Mouse (Mus musculus): Measurements from ENCODE around the gene Gm49396. TPM values are rescaled to one million over a fixed set of nuclear protein-coding genes. Genes with fewer than 3 reads are reported as not detected.
A peak's percentile ranks its signal among the peaks of the same experiment; 100 is the strongest.

Gm49396 gene
- polyA plus RNA-seq, 1 experiment from 2014 or later, result 17.0 TPM

DNA sequence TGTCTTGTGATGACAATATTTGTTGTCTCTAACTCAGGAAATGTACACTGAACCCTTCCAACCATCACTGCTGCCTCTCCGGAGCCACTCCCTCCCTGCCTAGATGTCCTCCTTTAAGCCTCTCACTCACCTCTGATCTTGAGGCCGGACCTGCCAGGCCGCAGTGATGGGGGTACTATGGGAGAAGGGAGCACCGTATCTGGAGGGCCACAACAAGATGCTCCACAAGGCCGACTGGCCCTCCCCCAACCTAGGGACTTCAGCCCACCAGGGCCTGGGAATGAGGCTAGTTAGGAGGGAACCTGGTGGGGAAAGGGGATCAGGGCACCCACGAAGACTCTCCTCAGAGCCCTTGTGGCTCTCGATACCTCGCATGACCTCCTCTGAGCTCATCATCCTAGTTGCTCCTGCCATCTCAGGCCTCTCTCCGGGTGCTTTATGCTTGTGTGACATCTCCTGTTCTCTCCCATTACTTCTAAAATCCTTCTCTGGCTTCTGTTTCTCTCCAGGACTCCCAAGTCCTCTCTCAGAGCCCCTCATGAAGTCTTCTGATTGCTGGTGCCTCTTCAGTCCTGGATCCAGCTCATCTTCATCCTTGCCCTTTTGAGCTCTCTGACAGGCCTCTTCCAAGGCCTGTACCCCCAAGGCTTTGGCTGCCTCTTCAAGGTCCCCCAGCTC is 27.9 kb downstream of the Gm49396 start:
- H3K4me3 ChIP-seq (replicated peaks), result no peak overlapping the region
- no peak for ATAC-seq (replicated peaks; ENCODE audit: low FRiP score)
- no peak overlapping the region for H3K4me2 ChIP-seq
- no peaks in the 10 kb centered on the region for H3K9me3 ChIP-seq (replicated peaks)
- H3K4me1 ChIP-seq, result peaks cover 26% of the 10 kb centered on the region
- H3K9ac ChIP-seq, result no peak overlapping the region; the same call in 1 of the 2 replicates
- H3K27ac ChIP-seq, result no peak overlapping the region
- H3K36me3 ChIP-seq, result peaks cover 6% of the 10 kb centered on the region
- 89% methylated on average over 9 of the region's 9 CpGs for WGBS
- 0 out of 2 replicates have a peak, but pooled peaks cover 3% of the 10 kb centered on the region for H3K27me3 ChIP-seq

DNA sequence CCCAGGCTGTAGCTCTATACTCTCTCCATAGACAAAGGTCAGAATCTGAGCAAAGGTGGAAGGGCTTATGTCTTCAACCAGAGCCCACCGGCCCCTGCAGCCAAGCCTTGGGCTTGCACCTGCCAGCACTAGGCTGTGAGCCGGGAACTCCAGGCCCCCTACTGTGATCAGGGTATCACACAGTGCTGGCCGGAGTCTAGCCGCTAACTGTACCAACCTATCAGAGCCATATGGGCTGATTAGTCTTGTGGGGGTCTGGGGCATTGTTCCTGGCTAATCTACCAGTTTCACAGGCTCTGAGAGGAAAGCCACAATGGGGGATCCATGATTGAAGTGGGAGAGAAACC is 28.4 kb downstream of the Gm49396 start:
- Histone ChIP-seq H3K27me3 (0 out of 2 replicates have a peak, but pooled peaks cover 3% of the 10 kb centered on the region), H3K9me3 (replicated peaks) (no peaks in the 10 kb centered on the region), H3K4me3 (replicated peaks) (no peak overlapping the region), H3K27ac (no peak overlapping the region), H3K4me1 (peaks cover 23% of the 10 kb centered on the region), H3K9ac (no peak overlapping the region), H3K4me2 (no peak overlapping the region), H3K36me3 (peaks cover 1% of the 10 kb centered on the region)
- WGBS, result 61% methylated on average over 4 of the region's 4 CpGs
- ATAC-seq (replicated peaks; ENCODE audit: low FRiP score), result no peak

DNA sequence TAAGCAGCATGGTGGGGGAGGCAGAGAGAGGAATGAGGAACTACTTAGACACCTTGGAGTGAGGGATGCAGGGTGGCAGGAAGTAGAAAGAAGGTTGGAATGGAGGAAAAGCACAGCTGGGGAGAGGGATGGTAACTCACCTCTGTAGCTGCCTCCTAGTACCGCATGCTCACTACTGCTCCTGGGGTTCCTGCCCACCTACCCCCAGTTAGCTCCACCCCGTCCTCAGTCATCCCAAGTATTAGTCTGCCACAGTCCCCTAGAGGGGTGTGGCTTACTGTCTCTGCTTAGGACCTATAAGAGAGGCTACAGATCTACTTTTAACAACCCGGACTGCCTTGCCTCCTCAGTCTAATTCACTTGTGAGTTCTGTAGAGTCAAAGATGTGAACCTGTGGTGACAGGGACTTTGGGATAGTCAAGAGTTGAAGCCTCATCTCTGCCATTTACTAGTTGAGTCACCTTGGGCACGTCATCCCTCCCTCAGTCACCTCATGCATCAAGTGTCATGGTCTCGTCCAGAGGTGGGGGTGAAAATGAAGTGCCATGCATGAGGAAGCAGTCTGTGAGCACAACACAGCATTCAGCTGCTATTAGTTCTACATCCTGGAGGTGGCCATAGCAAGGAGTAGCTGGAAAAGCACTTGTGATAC is 29.8 kb downstream of the Gm49396 start:
- Histone ChIP-seq H3K4me3 (replicated peaks) (no peak overlapping the region), H3K9me3 (replicated peaks) (no peaks in the 10 kb centered on the region), H3K27ac (no peak overlapping the region), H3K36me3 (no peaks in the 10 kb centered on the region), H3K27me3 (0 out of 2 replicates have a peak, but pooled peaks cover 3% of the 10 kb centered on the region), H3K9ac (no peak overlapping the region), H3K4me1 (peaks cover 11% of the 10 kb centered on the region), H3K4me2 (no peak overlapping the region)
- WGBS, result 48% methylated on average over 5 of the region's 5 CpGs
- no peak for ATAC-seq (replicated peaks; ENCODE audit: low FRiP score)

DNA sequence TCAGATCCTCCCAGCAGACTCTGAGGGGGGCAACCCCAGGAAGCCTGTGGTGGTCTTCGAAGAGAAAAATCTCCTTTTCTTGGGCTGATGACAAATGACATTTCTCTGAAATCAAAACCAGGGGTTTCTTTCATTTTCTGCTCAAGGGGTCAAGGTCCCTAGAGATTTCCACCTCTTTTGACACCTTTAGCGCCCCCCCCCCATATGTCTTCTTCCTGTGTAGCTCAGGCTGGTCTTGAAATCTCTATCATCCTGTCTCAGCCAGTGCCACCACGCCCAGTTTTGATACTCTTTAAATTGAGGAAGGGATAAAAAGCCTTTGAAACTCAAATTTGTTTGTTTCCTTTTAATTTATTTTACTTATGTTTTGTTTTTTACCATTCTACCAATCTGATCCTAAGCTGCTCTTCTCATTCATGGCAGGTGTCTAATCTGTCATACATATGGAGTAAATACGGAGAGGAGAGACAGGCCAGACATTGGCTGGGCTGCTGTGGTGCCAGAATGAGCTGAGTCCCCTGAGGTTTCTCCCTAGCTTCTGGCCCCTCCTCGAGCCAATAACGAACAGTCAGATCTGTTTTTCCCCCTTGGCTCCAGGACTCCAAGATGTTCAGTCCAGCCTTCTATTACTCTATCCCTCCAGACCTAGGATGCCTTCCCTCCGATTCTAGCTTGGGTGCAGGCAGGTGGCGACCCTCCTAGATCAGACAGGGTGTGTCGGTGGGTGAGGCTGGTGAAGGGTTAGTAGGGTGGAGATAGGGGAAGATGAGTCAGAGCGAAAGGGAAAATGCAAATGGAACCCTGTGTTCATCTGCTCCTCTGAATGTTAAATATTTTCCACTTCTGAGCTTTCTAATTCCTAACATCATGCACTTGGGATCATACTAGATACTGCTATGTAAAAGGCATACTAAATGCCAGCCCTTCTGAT is 30.7 kb downstream of the Gm49396 start:
- no peak overlapping the region for H3K4me2 ChIP-seq
- no peaks in the 10 kb centered on the region for H3K36me3 ChIP-seq
- 82% methylated on average over 10 of the region's 10 CpGs for WGBS
- no peak overlapping the region for H3K27ac ChIP-seq
- no peak for ATAC-seq (replicated peaks; ENCODE audit: low FRiP score)
- H3K4me3 ChIP-seq (replicated peaks), result no peak overlapping the region
- H3K27me3 ChIP-seq, result 0 out of 2 replicates have a peak, but pooled peaks cover 3% of the 10 kb centered on the region
- no peak overlapping the region for H3K9ac ChIP-seq
- H3K4me1 ChIP-seq, result peaks cover 11% of the 10 kb centered on the region
- no peaks in the 10 kb centered on the region for H3K9me3 ChIP-seq (replicated peaks)

DNA sequence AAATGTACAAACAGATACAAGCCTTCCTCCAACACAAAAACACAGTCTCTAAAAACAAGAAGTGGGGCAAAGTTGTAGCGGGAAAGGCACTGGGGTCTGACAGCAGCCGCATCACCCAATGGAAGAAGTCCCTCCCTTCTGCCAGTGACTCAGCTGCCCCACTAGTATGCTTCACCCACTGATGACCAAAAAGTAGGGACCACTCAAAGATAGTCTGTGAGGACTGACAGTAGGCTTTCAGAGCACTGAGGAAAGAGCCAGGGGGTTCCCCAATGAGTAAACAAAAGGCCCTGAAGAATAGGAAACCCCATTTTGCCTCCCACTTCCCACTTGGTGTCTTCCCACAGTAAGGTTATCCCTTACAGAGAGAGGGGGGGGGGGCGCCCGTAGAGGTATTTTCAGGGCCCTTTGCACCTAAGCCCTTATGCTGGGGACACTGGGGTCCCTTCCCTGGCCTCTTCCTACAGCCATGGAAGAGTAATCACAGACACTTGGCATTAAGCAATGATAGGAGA is 31.4 kb downstream of the Gm49396 start:
- 61% methylated on average over 4 of the region's 4 CpGs for WGBS
- Histone ChIP-seq H3K27me3 (0 out of 2 replicates have a peak, but pooled peaks cover 3% of the 10 kb centered on the region), H3K4me3 (replicated peaks) (no peak overlapping the region), H3K36me3 (no peaks in the 10 kb centered on the region), H3K4me1 (peaks cover 12% of the 10 kb centered on the region), H3K4me2 (no peak overlapping the region), H3K9me3 (replicated peaks) (no peaks in the 10 kb centered on the region), H3K27ac (no peak overlapping the region), H3K9ac (no peak overlapping the region)
- no peak for ATAC-seq (replicated peaks; ENCODE audit: low FRiP score)

DNA sequence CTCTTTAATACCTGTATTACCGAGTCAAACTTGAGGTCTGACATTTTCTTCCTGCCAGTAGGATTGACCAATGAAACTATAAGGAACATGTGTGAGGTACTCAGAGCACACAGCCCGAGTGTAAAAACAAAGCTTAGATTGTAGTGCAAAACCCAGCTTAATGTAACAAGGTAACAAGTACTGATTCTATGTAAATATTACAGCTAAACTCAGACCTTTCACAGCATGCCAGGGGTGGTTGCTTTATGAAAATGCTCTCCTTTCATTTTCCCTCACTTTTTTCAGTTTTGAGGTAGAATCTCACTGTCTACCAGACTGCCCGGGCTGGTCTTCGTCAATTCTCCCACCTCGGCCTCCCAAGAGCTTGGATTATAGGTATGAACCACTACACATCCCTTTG is 32.9 kb downstream of the Gm49396 start:
- WGBS, result 86% methylated on average over 5 of the region's 5 CpGs
- H3K36me3 ChIP-seq, result no peaks in the 10 kb centered on the region
- no peak overlapping the region for H3K4me3 ChIP-seq (replicated peaks)
- 0 out of 2 replicates have a peak, but pooled peaks cover 3% of the 10 kb centered on the region for H3K27me3 ChIP-seq
- H3K9me3 ChIP-seq (replicated peaks), result no peaks in the 10 kb centered on the region
- H3K4me1 ChIP-seq, result peaks cover 14% of the 10 kb centered on the region
- H3K27ac ChIP-seq, result no peak overlapping the region
- H3K4me2 ChIP-seq, result no peak overlapping the region
- no peak for ATAC-seq (replicated peaks; ENCODE audit: low FRiP score)
- no peak overlapping the region for H3K9ac ChIP-seq

DNA sequence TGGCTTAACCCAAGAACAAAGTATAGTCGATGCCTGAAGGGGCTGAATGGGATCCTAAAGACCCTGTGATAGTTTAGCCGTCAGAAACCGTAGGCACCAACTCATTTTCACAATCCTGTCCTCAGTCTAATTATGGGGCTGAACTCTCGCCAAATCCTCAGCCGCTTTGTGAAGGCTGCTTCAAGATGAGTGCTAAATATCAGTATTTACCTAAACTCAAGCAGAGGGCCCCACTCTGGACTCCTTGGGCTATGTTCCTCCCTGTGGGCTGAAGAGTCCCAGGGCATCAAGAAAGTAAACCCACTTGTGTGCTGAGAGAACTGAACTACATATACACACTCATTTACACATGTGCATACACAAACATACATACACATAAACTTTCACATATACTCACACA is 33.7 kb downstream of the Gm49396 start:
- Histone ChIP-seq H3K4me3 (replicated peaks) (no peak overlapping the region), H3K27ac (no peak overlapping the region), H3K4me1 (peaks cover 14% of the 10 kb centered on the region), H3K9me3 (replicated peaks) (no peaks in the 10 kb centered on the region), H3K9ac (no peak overlapping the region), H3K4me2 (no peak overlapping the region), H3K36me3 (no peaks in the 10 kb centered on the region), H3K27me3 (0 out of 2 replicates have a peak, but pooled peaks cover 3% of the 10 kb centered on the region)
- WGBS, result 81% methylated on average over 5 of the region's 5 CpGs
- ATAC-seq (replicated peaks; ENCODE audit: low FRiP score), result no peak

DNA sequence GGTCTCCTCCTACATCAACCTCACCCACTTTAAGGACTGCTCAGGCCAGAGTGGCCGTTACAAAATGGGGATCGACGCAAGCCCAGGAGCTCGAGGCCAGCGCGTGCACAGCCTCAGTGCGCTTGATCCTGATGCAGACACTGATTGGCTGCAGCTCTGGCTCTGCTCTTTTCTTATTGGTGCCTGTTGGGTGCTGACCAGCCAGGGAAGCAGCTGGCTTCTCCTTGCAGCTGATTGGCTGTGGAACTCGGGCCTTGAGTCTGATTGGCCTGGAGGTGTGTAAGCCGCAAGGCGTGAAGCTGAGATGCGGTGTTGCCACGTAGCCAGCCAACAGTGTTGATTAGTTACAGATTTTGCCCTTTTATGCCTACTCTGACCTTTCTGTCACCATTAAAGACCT is 35.6 kb downstream of the Gm49396 start, which contains the start of gene Zbtb32:
Gene Zbtb32, minus strand, starts transcription at position 124 of the 400 bp plus-strand sequence.
- Histone ChIP-seq H3K4me3 (replicated peaks) (no peak within 1 kb of the TSS), H3K4me1 (peaks cover 29% of the 10 kb centered on the region), H3K4me2 (peak within 1 kb of the TSS; percentile 27; the same call in 1 of the 2 replicates), H3K27me3 (0 out of 2 replicates have a peak, but pooled peaks cover 3% of the 10 kb centered on the region), H3K27ac (peak within 1 kb of the TSS; percentile 67), H3K9ac (no peak within 1 kb of the TSS), H3K36me3 (no peaks in the 10 kb centered on the region), H3K9me3 (replicated peaks) (no peaks in the 10 kb centered on the region)
- no peak for ATAC-seq (replicated peaks; ENCODE audit: low FRiP score)
- 95% methylated on average over 12 of the region's 12 CpGs for WGBS

DNA sequence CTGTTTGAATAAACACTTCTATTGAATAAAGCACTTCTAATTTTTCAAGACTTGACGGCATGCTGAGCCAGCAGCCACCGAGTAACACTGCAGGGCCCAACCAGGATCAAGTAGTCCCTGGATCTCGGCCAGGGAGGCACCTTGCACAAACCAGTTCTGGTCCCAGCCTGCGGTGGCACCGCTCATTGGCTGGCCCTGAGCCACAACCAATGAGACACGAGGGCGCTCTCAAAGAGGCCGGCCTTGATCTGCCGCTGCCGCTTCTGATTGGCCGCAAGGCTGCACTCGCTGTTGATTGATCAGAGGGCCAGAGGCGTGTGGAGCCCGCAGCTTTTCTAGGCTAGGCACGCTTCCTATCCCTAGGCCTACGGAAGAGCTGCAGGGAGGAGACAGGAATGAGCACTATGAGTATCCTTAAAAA is 36.8 kb downstream of the Gm49396 start:
- Histone ChIP-seq H3K9me3 (replicated peaks) (no peaks in the 10 kb centered on the region), H3K27me3 (no peaks in the 10 kb centered on the region), H3K36me3 (no peaks in the 10 kb centered on the region), H3K27ac (peak overlapping the region; percentile 67), H3K4me1 (peaks cover 38% of the 10 kb centered on the region), H3K4me2 (peak overlapping the region; percentile 27; the same call in 1 of the 2 replicates), H3K4me3 (replicated peaks) (no peak overlapping the region), H3K9ac (no peak overlapping the region)
- ATAC-seq (replicated peaks; ENCODE audit: low FRiP score), result peak; percentile 93
- under 1% methylated on average over 16 of the region's 16 CpGs for WGBS

DNA sequence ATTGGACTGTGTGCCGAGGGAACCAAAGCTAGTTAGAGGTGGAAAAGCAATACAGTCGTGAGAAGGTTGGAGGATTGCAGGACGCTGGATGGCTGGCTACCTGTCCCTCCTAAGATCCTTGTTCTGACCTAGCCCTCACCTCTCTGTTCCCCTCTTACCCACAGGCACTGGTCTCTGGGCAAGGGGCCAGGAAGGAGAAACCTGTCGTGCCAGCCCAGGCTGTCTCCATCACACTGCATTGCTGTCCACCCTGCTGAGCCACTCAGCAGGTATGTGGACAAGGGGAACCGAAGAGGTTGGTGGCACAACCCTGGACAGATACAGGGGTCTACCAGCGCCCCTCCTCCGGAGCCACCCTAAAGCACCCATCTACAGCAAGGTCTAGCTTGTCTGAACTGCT is 37.5 kb downstream of the Gm49396 start:
- peak; percentile 9; the same call in 1 of the 2 replicates for ATAC-seq (replicated peaks; ENCODE audit: low FRiP score)
- no peak overlapping the region for H3K9ac ChIP-seq
- H3K36me3 ChIP-seq, result no peaks in the 10 kb centered on the region
- H3K4me2 ChIP-seq, result 0 out of 2 replicates have a peak overlapping the region, but pooled peaks have one; percentile 27
- no peaks in the 10 kb centered on the region for H3K9me3 ChIP-seq (replicated peaks)
- WGBS, result 70% methylated on average over 7 of the region's 7 CpGs
- H3K4me3 ChIP-seq (replicated peaks), result no peak overlapping the region
- peaks cover 38% of the 10 kb centered on the region for H3K4me1 ChIP-seq
- no peaks in the 10 kb centered on the region for H3K27me3 ChIP-seq
- peak overlapping the region; percentile 67 for H3K27ac ChIP-seq

DNA sequence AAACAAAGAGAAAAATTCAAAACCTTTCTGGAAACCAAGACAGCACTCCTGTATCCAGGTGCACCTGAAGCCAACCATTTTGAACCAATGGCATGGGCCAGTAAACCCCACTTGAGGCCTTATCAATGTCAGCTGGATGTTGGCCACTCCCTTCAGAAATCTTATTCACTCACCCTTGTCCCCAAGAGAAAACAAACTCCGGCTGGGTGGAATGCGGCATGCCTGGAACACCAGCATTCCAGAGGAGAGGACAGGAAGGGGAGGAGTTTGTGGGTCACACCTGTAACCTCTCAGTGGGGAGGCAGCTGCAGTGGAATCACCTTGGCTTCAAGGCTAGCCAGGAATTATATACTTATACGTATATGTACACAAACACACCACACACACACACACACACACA is 39.4 kb downstream of the Gm49396 start:
- Histone ChIP-seq H3K36me3 (no peaks in the 10 kb centered on the region), H3K4me2 (no peak overlapping the region), H3K27ac (peak overlapping the region; percentile 82), H3K9ac (no peak overlapping the region), H3K9me3 (replicated peaks) (no peaks in the 10 kb centered on the region), H3K4me3 (replicated peaks) (no peak overlapping the region), H3K4me1 (peaks cover 38% of the 10 kb centered on the region), H3K27me3 (no peaks in the 10 kb centered on the region)
- 0 out of 2 replicates have a peak, but pooled peaks have one; percentile 61 for ATAC-seq (replicated peaks; ENCODE audit: low FRiP score)
- 22% methylated on average over 3 of the region's 3 CpGs for WGBS
